Mouse (Mus musculus): ENCODE measurements around the gene Ush1c. TPM values are rescaled to one million over a fixed set of nuclear protein-coding genes. Genes with fewer than 3 reads are reported as not detected.

The Ush1c gene
- total RNA-seq, 4 experiments from 2014 or later = 2.5 to 5.2 (median 3.4) TPM

Other genes with a start within 250 kb of the Ush1c start
- under 1 TPM; 0.08 to 0.31 (median 0.15) TPM for gene Abcc6, start 208.2 kb downstream of the Ush1c start, total RNA-seq (2022)
- 10 to 100 TPM; 60.6 to 73.0 (median 69.1) TPM for gene Nomo1, start 204.8 kb downstream of the Ush1c start, total RNA-seq (2022)
- gene Kcnj11, start 137.7 kb downstream of the Ush1c start, total RNA-seq (2022) = 1 to 10 TPM; 1.1 to 2.7 (median 1.3) TPM
- gene Abcc8, start 58.5 kb downstream of the Ush1c start, total RNA-seq (2022) = 1 to 10 TPM in 3 of 4 experiments, under 1 TPM in 1; 0.92 to 2.9 (median 1.7) TPM
- under 1 TPM in 2 of 4 experiments, not detected in 2; 0.59 to 0.87 TPM for gene Otog, start 2.5 kb upstream of the Ush1c start, total RNA-seq (2022)
- not detected for gene Myod1, start 138.0 kb upstream of the Ush1c start, total RNA-seq (2022)
- gene Kcnc1, start 158.0 kb upstream of the Ush1c start, total RNA-seq (2022) = under 1 TPM; 0.70 to 0.87 (median 0.77) TPM